Mouse (Mus musculus): ENCODE results near the gene Gm28372. TPM values are rescaled to one million over a fixed set of nuclear protein-coding genes. Genes with fewer than 3 reads are reported as not detected.
"Not testable (repeated sequence)": the region's sequence is repeated elsewhere in the genome, so short reads cannot be mapped to it uniquely, and the experiment has no call there.

Gene Gm28372
- total RNA-seq (2014; rRNA removed) (not detected in 2 replicates), polyA plus RNA-seq (2015; fragmentation: Nextera tagmentation; extraction: Ambion mirVana) (0.20 TPM in 2 replicates)

DNA sequence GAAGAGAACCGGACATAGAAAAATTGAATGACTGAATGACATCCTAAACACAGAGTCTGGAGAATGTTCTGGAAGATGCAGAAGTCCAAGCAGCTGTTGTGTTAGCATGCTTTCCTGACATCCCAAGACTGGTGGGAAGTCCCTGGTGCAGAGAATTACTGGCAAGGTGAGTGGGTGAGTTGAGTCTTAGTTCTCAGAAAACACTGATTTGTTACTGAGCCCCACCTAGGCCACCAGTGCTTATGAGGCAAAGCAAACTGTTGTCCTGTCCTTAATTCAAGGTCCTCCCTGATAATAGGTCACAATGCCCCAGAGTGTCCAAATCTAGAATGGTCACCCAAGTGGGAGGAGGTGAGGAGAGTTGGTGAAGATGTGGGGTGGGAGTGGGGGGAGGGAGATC lies at the start of gene Gm28372, which contains the start of gene 1700020A23Rik:
Gm28372 (plus strand) TSS at position 301 of the 400 bp plus-strand sequence.
1700020A23Rik (plus strand) TSS at position 321 of the 400 bp plus-strand sequence.
- H3K9me3 ChIP-seq (ENCODE audit: low read length) = no peaks in the 10 kb centered on the region
- no peak within 1 kb of the TSS for H3K27ac ChIP-seq
- DNase-seq (ENCODE audit: low spot score) = no peak
- no peak within 1 kb of the TSS for H3K4me3 ChIP-seq (ENCODE audit: low read length)
- no peak for TF ChIP-seq CTCF (IDR thresholded peaks at IDR 0.05; ENCODE audit: low read depth)
- no peak within 1 kb of the TSS for H3K9ac ChIP-seq (replicated peaks; ENCODE audit: low read length)
- no peak within 1 kb of the TSS for H3K4me2 ChIP-seq (ENCODE audit: low read depth, low read length)
- no peaks in the 10 kb centered on the region for H3K36me3 ChIP-seq (ENCODE audit: insufficient read depth, low read length)
- no peaks in the 10 kb centered on the region for H3K27me3 ChIP-seq (ENCODE audit: insufficient read depth, low read length)
- ATAC-seq = no peak
- 0 out of 2 replicates have a peak, but pooled peaks cover 3% of the 10 kb centered on the region for H3K4me1 ChIP-seq (ENCODE audit: insufficient read depth, low read length)
- WGBS = 81% methylated on average over 1 of the region's 1 CpGs

DNA sequence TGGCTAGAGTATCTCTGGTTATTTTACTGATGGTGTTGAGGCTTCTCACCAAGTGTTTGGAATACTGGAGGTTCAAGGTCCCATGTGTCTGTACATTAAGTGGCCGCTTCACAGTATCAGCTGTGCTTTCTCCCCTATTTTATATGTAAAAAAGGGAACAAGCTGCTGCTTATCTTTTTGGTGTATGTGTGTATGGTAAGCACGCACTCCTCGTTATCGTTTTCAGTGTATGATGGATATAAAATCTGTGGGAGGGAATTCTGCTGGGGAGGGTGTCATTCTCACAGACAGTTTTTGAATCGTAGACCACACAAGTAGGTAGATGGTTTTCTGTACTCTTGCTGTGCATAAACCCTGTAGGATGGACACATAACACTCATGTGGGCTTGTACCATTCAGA lies 47.5 kb upstream of the Gm28372 start:
- Histone ChIP-seq H3K36me3 (ENCODE audit: insufficient read depth, low read length) (no peaks in the 10 kb centered on the region), H3K4me3 (ENCODE audit: low read length) (no peak overlapping the region), H3K4me2 (ENCODE audit: low read depth, low read length) (no peak overlapping the region), H3K9me3 (ENCODE audit: low read length) (no peaks in the 10 kb centered on the region), H3K9ac (replicated peaks; ENCODE audit: low read length) (no peak overlapping the region), H3K4me1 (ENCODE audit: insufficient read depth, low read length) (no peaks in the 10 kb centered on the region), H3K27ac (no peak overlapping the region), H3K27me3 (ENCODE audit: insufficient read depth, low read length) (peaks cover 30% of the 10 kb centered on the region)
- no peak for TF ChIP-seq CTCF (IDR thresholded peaks at IDR 0.05; ENCODE audit: low read depth)
- DNase-seq (ENCODE audit: low spot score) (no peak), ATAC-seq (no peak)
- WGBS = 92% methylated on average over 5 of the region's 5 CpGs

GRCm38 (mm10) chr2:130358852-130359251 lies 46.2 kb upstream of the Gm28372 start:
- 22% methylated on average over 5 of the region's 5 CpGs for WGBS
- Histone ChIP-seq H3K27me3 (ENCODE audit: insufficient read depth, low read length) (peaks cover 38% of the 10 kb centered on the region), H3K9ac (replicated peaks; ENCODE audit: low read length) (no peak overlapping the region), H3K4me3 (ENCODE audit: low read length) (no peak overlapping the region), H3K4me2 (ENCODE audit: low read depth, low read length) (no peak overlapping the region), H3K4me1 (ENCODE audit: insufficient read depth, low read length) (no peaks in the 10 kb centered on the region), H3K36me3 (ENCODE audit: insufficient read depth, low read length) (no peaks in the 10 kb centered on the region), H3K27ac (no peak overlapping the region), H3K9me3 (ENCODE audit: low read length) (no peaks in the 10 kb centered on the region)
- ATAC-seq = no peak
- no peak for DNase-seq (ENCODE audit: low spot score)
- no peak for TF ChIP-seq CTCF (IDR thresholded peaks at IDR 0.05; ENCODE audit: low read depth)

- ATAC-seq (peak; percentile 38; the same call in 1 of the 2 replicates), DNase-seq (ENCODE audit: low spot score) (peak; percentile 78)
- peak; percentile 71 for TF ChIP-seq CTCF (IDR thresholded peaks at IDR 0.05; ENCODE audit: low read depth)
- Histone ChIP-seq H3K27me3 (ENCODE audit: insufficient read depth, low read length) (peaks cover 38% of the 10 kb centered on the region), H3K4me1 (ENCODE audit: insufficient read depth, low read length) (no peaks in the 10 kb centered on the region), H3K27ac (no peak overlapping the region), H3K9me3 (ENCODE audit: low read length) (no peaks in the 10 kb centered on the region), H3K4me2 (ENCODE audit: low read depth, low read length) (no peak overlapping the region), H3K36me3 (ENCODE audit: insufficient read depth, low read length) (no peaks in the 10 kb centered on the region), H3K9ac (replicated peaks; ENCODE audit: low read length) (no peak overlapping the region), H3K4me3 (ENCODE audit: low read length) (no peak overlapping the region)
- 8% methylated on average over 14 of the region's 14 CpGs for WGBS
These were observed 42.5 kb upstream of the Gm28372 start for GRCm38 (mm10) chr2:130362511-130363026.

DNA sequence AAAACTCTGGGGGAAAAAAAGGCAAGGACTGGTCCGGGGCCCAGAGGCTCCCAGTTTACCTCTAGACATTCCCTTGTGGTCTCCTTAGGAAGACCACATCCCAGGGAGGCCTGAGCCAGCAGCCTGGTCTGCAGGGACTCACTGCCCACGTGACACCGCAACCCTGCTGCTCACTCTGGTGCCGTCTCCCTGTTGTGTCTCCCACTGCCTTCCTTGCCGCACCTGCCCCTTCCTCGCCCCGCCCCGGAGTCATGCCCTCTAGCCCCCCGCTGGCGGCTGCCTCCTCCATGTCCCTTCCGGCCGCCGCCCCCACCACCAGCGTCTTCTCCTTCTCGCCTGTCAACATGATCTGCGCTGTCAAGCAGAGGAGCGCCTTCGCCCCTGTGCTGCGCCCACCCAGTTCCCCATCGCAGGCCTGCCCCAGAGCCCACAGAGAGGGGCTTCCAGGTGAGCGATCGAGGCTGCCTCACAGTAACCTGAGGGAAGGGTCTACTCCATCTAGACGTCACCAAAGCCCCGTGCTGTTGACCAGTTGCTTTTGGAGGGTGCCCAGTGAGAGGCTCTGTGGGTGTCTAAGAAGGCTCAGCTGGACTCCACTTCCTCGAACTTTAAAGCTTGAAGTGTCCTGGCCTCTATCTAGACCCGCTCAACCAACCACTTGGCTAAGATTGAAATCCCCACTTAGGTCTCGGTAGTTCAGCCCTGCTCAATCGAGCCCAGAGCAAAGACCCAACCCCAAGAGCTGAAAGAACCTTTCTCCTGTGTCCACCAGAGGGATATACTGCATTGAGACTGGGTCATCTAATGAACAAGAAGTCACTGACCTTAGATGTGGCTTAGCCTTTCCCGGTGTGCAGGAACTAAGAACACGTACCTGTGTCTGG lies 39.6 kb upstream of the Gm28372 start:
- no peaks in the 10 kb centered on the region for H3K9me3 ChIP-seq (ENCODE audit: low read length)
- DNase-seq (ENCODE audit: low spot score) (peak; percentile 38), ATAC-seq (peak; percentile 44; the same call in 1 of the 2 replicates)
- H3K9ac ChIP-seq (replicated peaks; ENCODE audit: low read length) = 0 out of 2 replicates have a peak overlapping the region, but pooled peaks have one; percentile 24
- H3K4me2 ChIP-seq (ENCODE audit: low read depth, low read length) = peak overlapping the region; percentile 55
- H3K4me1 ChIP-seq (ENCODE audit: insufficient read depth, low read length) = no peaks in the 10 kb centered on the region
- peak overlapping the region; percentile 31 for H3K4me3 ChIP-seq (ENCODE audit: low read length)
- H3K36me3 ChIP-seq (ENCODE audit: insufficient read depth, low read length) = no peaks in the 10 kb centered on the region
- peaks cover 27% of the 10 kb centered on the region for H3K27me3 ChIP-seq (ENCODE audit: insufficient read depth, low read length)
- no peak overlapping the region for H3K27ac ChIP-seq
- WGBS = 9% methylated on average over 29 of the region's 30 CpGs
- peak; percentile 39 for TF ChIP-seq CTCF (IDR thresholded peaks at IDR 0.05; ENCODE audit: low read depth)

GRCm38 (mm10) chr2:130367386-130367785 lies 37.7 kb upstream of the Gm28372 start:
- no peak overlapping the region for H3K9ac ChIP-seq (replicated peaks; ENCODE audit: low read length)

GRCm38 (mm10) chr2:130373026-130373425 lies 32.0 kb upstream of the Gm28372 start:
- 43% methylated on average over 1 of the region's 1 CpGs for WGBS
- not testable (repeated sequence) for H3K36me3 ChIP-seq (ENCODE audit: insufficient read depth, low read length); ATAC-seq; H3K9ac ChIP-seq (replicated peaks; ENCODE audit: low read length); H3K27me3 ChIP-seq (ENCODE audit: insufficient read depth, low read length); H3K27ac ChIP-seq; H3K4me2 ChIP-seq (ENCODE audit: low read depth, low read length); H3K4me3 ChIP-seq (ENCODE audit: low read length); DNase-seq (ENCODE audit: low spot score); H3K9me3 ChIP-seq (ENCODE audit: low read length); H3K4me1 ChIP-seq (ENCODE audit: insufficient read depth, low read length)

More at GRCm38 (mm10) chr2:130367386-130367785, 37.7 kb upstream of the Gm28372 start:
- TF ChIP-seq CTCF (IDR thresholded peaks at IDR 0.05; ENCODE audit: low read depth) = no peak
- H3K36me3 ChIP-seq (ENCODE audit: insufficient read depth, low read length) = no peaks in the 10 kb centered on the region
- H3K4me1 ChIP-seq (ENCODE audit: insufficient read depth, low read length) = no peaks in the 10 kb centered on the region
- DNase-seq (ENCODE audit: low spot score) (no peak), ATAC-seq (no peak)
- H3K4me3 ChIP-seq (ENCODE audit: low read length) = no peak overlapping the region
- peaks cover 10% of the 10 kb centered on the region for H3K27me3 ChIP-seq (ENCODE audit: insufficient read depth, low read length)
- no peaks in the 10 kb centered on the region for H3K9me3 ChIP-seq (ENCODE audit: low read length)
- H3K27ac ChIP-seq = no peak overlapping the region
- H3K4me2 ChIP-seq (ENCODE audit: low read depth, low read length) = no peak overlapping the region
- 58% methylated on average over 4 of the region's 4 CpGs for WGBS
